ENCODE assay signal across 8 mouse cellular contexts in the genomic region with DNA sequence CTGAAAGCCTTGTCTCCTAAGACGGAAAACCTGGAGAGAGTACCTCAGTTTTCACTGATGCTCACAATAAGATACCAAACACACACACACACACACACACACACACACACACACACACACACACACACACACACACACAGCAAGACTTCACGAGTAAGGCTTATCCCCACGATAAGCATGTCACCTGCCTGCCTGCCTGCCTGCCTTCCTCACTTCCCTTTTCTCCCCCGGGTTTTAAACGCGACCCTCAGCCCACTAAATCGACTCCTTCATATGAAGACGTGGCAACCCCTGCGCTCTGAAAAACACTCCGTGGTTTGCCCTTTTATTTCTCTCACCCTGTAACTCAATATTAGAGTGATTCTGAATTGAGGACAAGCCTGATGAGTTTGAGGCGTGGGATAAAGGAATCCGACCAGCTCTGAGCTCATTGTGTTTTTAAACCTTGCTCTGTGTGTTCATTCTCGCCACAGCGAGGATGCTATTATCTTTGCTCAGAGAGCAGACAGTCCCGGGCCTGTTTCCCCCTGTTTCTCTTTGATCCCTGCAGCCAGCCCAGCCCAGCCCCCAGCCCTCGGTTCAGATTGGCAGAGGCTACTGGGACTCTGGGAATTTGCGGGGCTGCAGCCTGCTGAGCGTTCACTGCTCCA.
DNase-seq lines count a peak whose midpoint lies in the region; ATAC-seq and TF ChIP-seq lines count a peak whose summit lies in the region.

No protein-coding gene starts in this region.

- 1% methylated on average over 18 of the region's 18 CpGs for WGBS in cerebellum, adult 2 months
- under 1% methylated on average over 18 of the region's 18 CpGs for WGBS in forebrain, postnatal 0 days
- 1% methylated on average over 18 of the region's 18 CpGs for WGBS in midbrain, embryonic 16.5 days

- H3K27me3 ChIP-seq in cerebellum, adult 2 months (ENCODE audit: control insufficient read depth, insufficient read depth, low read length), result no peaks in the 10 kb centered on the region; the same call in 1 of the 2 replicates
- H3K27me3 ChIP-seq in forebrain, postnatal 0 days (ENCODE audit: insufficient read depth, low read length), result no peaks in the 10 kb centered on the region
- no peaks in the 10 kb centered on the region for H3K27me3 ChIP-seq in midbrain, embryonic 16.5 days (ENCODE audit: control insufficient read depth, insufficient read depth, low read depth, low read length)

- H3K36me3 ChIP-seq in forebrain, postnatal 0 days (ENCODE audit: insufficient read depth), result no peaks in the 10 kb centered on the region
- H3K36me3 ChIP-seq in midbrain, embryonic 16.5 days (ENCODE audit: control insufficient read depth, insufficient read depth, low read length), result no peaks in the 10 kb centered on the region

- H3K27ac ChIP-seq in cerebellum, adult 2 months (ENCODE audit: insufficient read depth, low read length), result no peak overlapping the region
- H3K27ac ChIP-seq in forebrain, postnatal 0 days (ENCODE audit: low read depth, low read length), result peak overlapping the region; percentile 87
- H3K27ac ChIP-seq in midbrain, embryonic 16.5 days (ENCODE audit: low read length), result peak overlapping the region; percentile 87

- no peak for TF ChIP-seq CTCF in cerebellum, adult 2 months (IDR thresholded peaks at IDR 0.05; ENCODE audit: borderline replicate concordance, insufficient read depth, low read depth, low read length)
- no peak for TF ChIP-seq CTCF in forebrain, postnatal 0 days (IDR thresholded peaks at IDR 0.05; ENCODE audit: low read depth)

- no peak for TF ChIP-seq POLR2A in cerebellum, adult 2 months (IDR thresholded peaks at IDR 0.05; ENCODE audit: borderline replicate concordance, insufficient read depth, low read length)

- peak; percentile 66 for ATAC-seq in forebrain, postnatal 0 days
- peak; percentile 86 for ATAC-seq in midbrain, embryonic 16.5 days

- no peaks in the 10 kb centered on the region for H3K4me1 ChIP-seq in cerebellum, adult 2 months (ENCODE audit: control insufficient read depth, insufficient read depth, low read length)
- peaks cover 5% of the 10 kb centered on the region; the same call in 1 of the 2 replicates for H3K4me1 ChIP-seq in forebrain, postnatal 0 days (ENCODE audit: insufficient read depth)
- peaks cover 14% of the 10 kb centered on the region for H3K4me1 ChIP-seq in midbrain, embryonic 16.5 days (ENCODE audit: control insufficient read depth, insufficient read depth, low read length)

- peak overlapping the region; percentile 73 for H3K4me2 ChIP-seq in forebrain, postnatal 0 days (ENCODE audit: low read depth)
- peak overlapping the region; percentile 78 for H3K4me2 ChIP-seq in midbrain, embryonic 16.5 days (ENCODE audit: low read length)

- peak overlapping the region; percentile 76 for H3K4me3 ChIP-seq in cerebellum, adult 2 months (replicated peaks; ENCODE audit: insufficient read depth, low read depth, low read length)
- peak overlapping the region; percentile 42 for H3K4me3 ChIP-seq in forebrain, postnatal 0 days (ENCODE audit: low read depth, low read length)
- H3K4me3 ChIP-seq in midbrain, embryonic 16.5 days (ENCODE audit: low read depth, low read length), result peak overlapping the region; percentile 44

- peak overlapping the region; percentile 60 for H3K9ac ChIP-seq in forebrain, postnatal 0 days
- peak overlapping the region; percentile 67 for H3K9ac ChIP-seq in midbrain, embryonic 16.5 days (ENCODE audit: low read depth, low read length)

- DNase-seq in kidney, postnatal 4 days, result peak; percentile 30 to 51
- DNase-seq in kidney, postnatal 10 days, result no peak
- DNase-seq in cerebellum, adult 2 months, result peak; percentile 19 to 28
- peak; percentile 75 for DNase-seq in forebrain, postnatal 0 days
- DNase-seq in layer of hippocampus, postnatal 36 days, result peak; percentile 21 to 26
- peak; percentile 22 for DNase-seq in yolk sac, embryonic 10.5 days (ENCODE audit: low spot score)
- DNase-seq in gastrocnemius, adult 8-10 months (ENCODE audit: low spot score in 2 of 2), result no peak

- H3K9me3 ChIP-seq in forebrain, postnatal 0 days (ENCODE audit: low read length), result no peaks in the 10 kb centered on the region
- H3K9me3 ChIP-seq in midbrain, embryonic 16.5 days (replicated peaks; ENCODE audit: control insufficient read depth, low read length, poor library complexity, severe bottlenecking), result no peaks in the 10 kb centered on the region

Comparison
In these comparisons a context has a peak if more than half of its experiments do, and no peak if none do; other contexts are left out.
1. DNase-seq: peak in kidney, postnatal 4 days (2 of 2), cerebellum, adult 2 months (2 of 2), forebrain, postnatal 0 days (single experiment), layer of hippocampus, postnatal 36 days (2 of 2) and yolk sac, embryonic 10.5 days (single experiment); none in kidney, postnatal 10 days (single experiment) and gastrocnemius, adult 8-10 months (0 of 2).
2. Peak in every context shown above with its lines, with median percentiles within 50 percentile points of each other: H3K4me3 ChIP-seq.